Mouse (Mus musculus): ENCODE data around the gene Dnajc22.
"Not testable (repeated sequence)": the region's sequence is repeated elsewhere in the genome, so short reads cannot be mapped to it uniquely, and the experiment has no call there.

Dnajc22 gene

GRCm38 (mm10) chr15:99092870-99093269 lies at the start of gene Dnajc22:
TSS of gene Dnajc22 (plus strand) at chr15:99093170.
- DNase-seq (ENCODE audit: low read depth), result no peak

GRCm38 (mm10) chr15:99044854-99045253 lies 48.1 kb upstream of the Dnajc22 start:
- peak; percentile 36 for DNase-seq (ENCODE audit: low read depth)

- DNase-seq (ENCODE audit: low read depth), result not testable (repeated sequence)
Measured at GRCm38 (mm10) chr15:99045734-99046133, 47.2 kb upstream of the Dnajc22 start.

GRCm38 (mm10) chr15:99049473-99050253 lies 43.3 kb upstream of the Dnajc22 start:
- DNase-seq (ENCODE audit: low read depth), result peak; percentile 76

GRCm38 (mm10) chr15:99053373-99053772 lies 39.6 kb upstream of the Dnajc22 start:
- no peak for DNase-seq (ENCODE audit: low read depth)

GRCm38 (mm10) chr15:99055040-99055439 lies 37.9 kb upstream of the Dnajc22 start, which contains the start of gene Prph:
TSS of gene Prph (plus strand) at chr15:99055174.
- no peak for DNase-seq (ENCODE audit: low read depth)

- no peak for DNase-seq (ENCODE audit: low read depth)
Measured at GRCm38 (mm10) chr15:99055511-99055961, 37.4 kb upstream of the Dnajc22 start.

GRCm38 (mm10) chr15:99056332-99056731 lies 36.6 kb upstream of the Dnajc22 start:
- DNase-seq (ENCODE audit: low read depth), result peak; percentile 36

- DNase-seq (ENCODE audit: low read depth), result no peak
Measured at GRCm38 (mm10) chr15:99065557-99066165, 27.3 kb upstream of the Dnajc22 start.

- peak; percentile 42 for DNase-seq (ENCODE audit: low read depth)
Measured at GRCm38 (mm10) chr15:99071988-99072387, 21.0 kb upstream of the Dnajc22 start.

- peak; percentile 75 for DNase-seq (ENCODE audit: low read depth)
Measured at GRCm38 (mm10) chr15:99074019-99074599, 18.9 kb upstream of the Dnajc22 start, which contains the start of gene Troap. TSS of gene Troap (plus strand) at chr15:99074575.

- peak; percentile 100 for DNase-seq (ENCODE audit: low read depth)
Measured at GRCm38 (mm10) chr15:99074600-99075333, 18.2 kb upstream of the Dnajc22 start.

- not testable (repeated sequence) for DNase-seq (ENCODE audit: low read depth)
Measured at GRCm38 (mm10) chr15:99076011-99076410, 17.0 kb upstream of the Dnajc22 start.

GRCm38 (mm10) chr15:99078181-99078910 lies 14.6 kb upstream of the Dnajc22 start:
- no peak for DNase-seq (ENCODE audit: low read depth)

- DNase-seq (ENCODE audit: low read depth), result peak; percentile 28
Measured at GRCm38 (mm10) chr15:99079804-99080203, 13.2 kb upstream of the Dnajc22 start.

- DNase-seq (ENCODE audit: low read depth), result no peak
Measured at GRCm38 (mm10) chr15:99082322-99082721, 10.6 kb upstream of the Dnajc22 start.

- DNase-seq (ENCODE audit: low read depth), result no peak
Measured at GRCm38 (mm10) chr15:99082840-99083239, 10.1 kb upstream of the Dnajc22 start.

- peak; percentile 68 for DNase-seq (ENCODE audit: low read depth)
Measured at GRCm38 (mm10) chr15:99083258-99083657, 9.7 kb upstream of the Dnajc22 start.

- no peak for DNase-seq (ENCODE audit: low read depth)
Measured at GRCm38 (mm10) chr15:99083867-99084557, 9.0 kb upstream of the Dnajc22 start.

- DNase-seq (ENCODE audit: low read depth), result no peak
Measured at GRCm38 (mm10) chr15:99084618-99085017, 8.4 kb upstream of the Dnajc22 start.

- no peak for DNase-seq (ENCODE audit: low read depth)
Measured at GRCm38 (mm10) chr15:99085997-99086396, 7.0 kb upstream of the Dnajc22 start.

Measured in 416B (cell line).